Mouse (Mus musculus) kidney, postnatal 4 days (tissue): ENCODE data around the gene Slc29a3.
"Not testable (repeated sequence)": the region's sequence is repeated elsewhere in the genome, so short reads cannot be mapped to it uniquely, and the experiment has no call there.

Experiments
- DNase-seq, 2 experiments: peaks; one replicate each; pipeline ENCODE4 v3.0.0; 2021; ENCODE audit warnings: mixed read lengths in 2 of 2

The Slc29a3 gene

DNA sequence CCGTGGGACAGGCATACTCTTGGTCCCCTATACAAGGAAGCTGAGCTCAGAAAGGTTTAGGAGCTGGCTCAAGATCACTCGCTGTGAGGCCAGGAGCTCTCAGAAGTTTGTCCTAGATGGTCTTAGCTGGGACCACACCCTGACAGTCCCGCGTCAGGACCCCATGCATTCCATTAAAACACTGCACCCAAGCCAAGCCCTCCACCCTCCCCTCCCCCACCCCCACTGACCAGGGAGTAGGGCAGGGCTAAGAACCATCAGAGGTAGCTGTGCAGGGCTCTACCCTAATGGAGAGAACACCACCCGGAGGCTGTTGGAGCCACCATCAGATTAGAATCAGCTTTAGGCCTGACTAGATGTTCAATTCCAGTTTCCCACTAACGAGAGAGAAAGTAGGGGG, 28.1 kb downstream of the Slc29a3 start:
- no peak for DNase-seq

DNA sequence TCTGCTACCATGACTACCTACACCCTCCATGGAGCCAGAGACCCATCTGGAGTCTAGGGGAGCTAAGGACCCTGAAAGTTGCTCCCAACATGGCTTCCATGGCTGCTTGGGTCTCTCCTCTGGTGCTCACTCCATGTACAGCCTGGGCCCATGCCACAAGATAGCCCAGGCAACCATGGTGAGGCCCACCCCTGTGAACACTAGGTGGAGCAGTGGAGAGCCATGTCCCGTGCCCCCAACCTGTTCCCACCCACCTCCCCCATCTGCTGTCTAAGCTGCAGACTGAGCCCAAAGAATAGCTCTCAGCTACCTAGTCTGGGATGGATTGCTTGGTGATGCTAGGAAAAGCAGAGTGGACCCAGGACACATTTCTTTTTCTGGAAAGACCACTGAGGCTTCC, 29.2 kb downstream of the Slc29a3 start:
- DNase-seq: no peak

GRCm38 (mm10) chr10:60721640-60722039, 31.0 kb downstream of the Slc29a3 start:
- no peak for DNase-seq

DNA sequence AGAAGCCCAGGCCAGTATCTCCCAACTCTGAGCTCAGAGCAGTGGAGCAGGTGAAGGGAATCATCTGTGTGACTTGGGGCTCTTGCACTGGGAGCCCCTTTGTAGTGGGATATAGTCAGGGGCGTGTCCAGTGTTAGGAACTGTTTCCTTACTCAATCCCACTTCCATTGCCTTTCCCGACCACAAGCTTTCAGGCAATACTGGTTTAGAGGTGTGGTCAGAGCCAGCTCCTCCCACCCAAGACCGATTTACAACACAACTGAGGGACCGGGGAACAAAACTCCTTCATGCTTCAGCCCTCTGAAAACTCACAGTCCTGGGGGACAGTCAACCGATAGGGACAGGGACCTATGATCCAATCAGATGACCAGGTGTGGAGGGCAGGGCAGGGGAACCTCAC, 32.1 kb downstream of the Slc29a3 start:
- DNase-seq: no peak

DNA sequence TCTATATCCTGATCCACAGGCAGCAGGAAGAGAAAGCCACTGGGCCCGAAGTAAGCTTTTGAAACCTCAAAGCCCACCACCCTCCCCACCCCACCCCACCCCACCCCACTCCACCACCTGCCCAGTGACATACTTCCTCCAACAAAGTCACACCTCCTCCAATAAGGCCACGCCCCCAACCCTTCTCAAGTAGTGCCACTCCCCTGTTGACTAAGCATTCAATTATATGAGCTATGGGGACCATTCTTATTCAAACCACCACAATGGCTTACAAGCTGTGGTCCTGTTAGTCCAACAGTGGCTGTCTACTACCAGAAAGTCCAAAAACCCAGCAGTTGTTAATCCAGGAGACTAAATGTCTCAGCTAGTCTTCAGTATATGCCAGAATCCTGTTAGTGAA, 34.1 kb downstream of the Slc29a3 start:
- DNase-seq: no peak

GRCm38 (mm10) chr10:60716449-60716848, 36.1 kb downstream of the Slc29a3 start:
- no peak for DNase-seq

DNA sequence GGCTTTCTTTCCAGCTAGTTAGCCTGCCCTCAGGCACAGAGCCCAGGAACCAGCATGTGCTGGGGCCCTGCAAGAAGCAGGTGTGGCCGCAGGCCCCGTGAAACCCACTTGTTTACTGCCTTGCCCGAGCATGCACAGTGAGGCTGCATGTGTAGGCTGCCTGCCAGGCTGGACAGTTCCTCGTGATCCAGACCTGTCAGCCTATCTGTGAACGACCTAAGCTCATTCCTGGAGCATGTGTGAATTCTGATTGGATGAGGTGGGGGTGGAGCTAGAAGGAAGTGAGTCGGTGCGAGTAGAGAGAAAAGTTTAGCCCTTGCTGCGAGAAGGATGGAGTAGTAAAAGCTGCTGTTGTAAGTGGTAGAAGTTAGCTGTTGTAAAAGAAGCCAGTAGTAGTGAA, 40.3 kb downstream of the Slc29a3 start:
- DNase-seq: not testable (repeated sequence)

- DNase-seq: peak; percentile 17 to 58
Observed at GRCm38 (mm10) chr10:60708837-60709236, 43.8 kb downstream of the Slc29a3 start.

GRCm38 (mm10) chr10:60706268-60706667, 46.3 kb downstream of the Slc29a3 start:
- DNase-seq: no peak

- no peak for DNase-seq
Observed at GRCm38 (mm10) chr10:60705134-60705533, 47.5 kb downstream of the Slc29a3 start.

DNA sequence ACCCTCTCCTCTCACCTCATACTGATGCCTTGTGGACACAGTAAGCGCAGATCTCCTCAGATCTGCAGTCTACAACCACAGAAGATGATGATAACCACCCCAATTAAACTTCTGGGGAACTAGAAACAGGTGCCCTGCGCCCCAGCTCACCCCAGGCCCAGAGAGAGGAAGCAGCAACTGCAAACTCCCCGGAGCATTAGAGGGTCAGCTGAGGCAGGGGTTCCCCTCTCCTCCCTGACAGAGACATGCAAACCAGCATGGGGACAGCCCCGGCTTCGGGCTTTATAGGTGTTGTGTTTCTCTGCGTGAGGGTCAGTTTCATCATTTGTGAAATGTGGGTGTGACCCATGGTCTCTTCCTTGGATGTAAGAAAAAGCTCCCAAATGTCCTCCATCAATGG, 54.8 kb downstream of the Slc29a3 start:
- DNase-seq: no peak

DNA sequence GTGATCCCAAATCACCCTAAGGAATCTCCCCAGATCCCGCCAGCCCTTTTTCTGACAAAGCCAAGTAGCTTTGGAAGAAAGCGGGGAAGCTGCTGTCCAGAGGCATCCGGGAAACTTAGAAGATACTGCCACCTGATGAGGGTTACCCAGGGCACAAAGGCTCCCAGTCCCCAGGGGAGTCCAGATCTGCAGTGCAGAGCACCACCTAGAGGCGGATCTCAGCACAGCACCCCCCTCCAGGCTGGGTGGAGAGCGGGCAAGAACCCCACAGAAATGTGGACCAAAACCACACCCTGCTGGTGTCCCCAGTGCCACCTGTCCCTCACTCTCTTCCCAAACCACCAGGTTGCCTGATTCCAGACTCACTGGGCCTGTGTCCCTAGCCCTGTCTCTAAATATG, 55.6 kb downstream of the Slc29a3 start:
- DNase-seq: peak; percentile 77 to 80

DNA sequence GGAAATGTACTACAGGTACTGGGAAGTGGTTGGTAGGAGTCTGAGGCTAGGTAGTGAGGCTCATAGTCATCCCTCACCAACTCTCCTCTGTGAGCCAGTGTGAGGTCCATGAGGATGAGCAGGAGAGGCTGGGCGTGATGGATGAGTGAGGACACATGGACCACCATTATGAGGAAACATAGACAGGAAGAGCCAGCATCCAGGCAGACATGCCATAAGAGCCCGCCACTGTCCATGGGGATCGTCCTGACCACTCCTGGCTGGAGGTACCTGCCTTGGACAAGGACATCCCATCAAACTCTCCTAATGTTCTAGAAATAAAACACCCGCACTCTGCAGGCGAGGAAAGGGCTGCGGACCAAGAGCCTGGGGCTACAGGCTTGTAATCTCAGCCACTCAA, 56.2 kb downstream of the Slc29a3 start, which contains the start of gene Cdh23:
Gene Cdh23 (minus strand): TSS at position 101 of the 400 bp plus-strand sequence.
- DNase-seq: no peak

GRCm38 (mm10) chr10:60691671-60692390, 60.8 kb downstream of the Slc29a3 start:
- DNase-seq: no peak

DNA sequence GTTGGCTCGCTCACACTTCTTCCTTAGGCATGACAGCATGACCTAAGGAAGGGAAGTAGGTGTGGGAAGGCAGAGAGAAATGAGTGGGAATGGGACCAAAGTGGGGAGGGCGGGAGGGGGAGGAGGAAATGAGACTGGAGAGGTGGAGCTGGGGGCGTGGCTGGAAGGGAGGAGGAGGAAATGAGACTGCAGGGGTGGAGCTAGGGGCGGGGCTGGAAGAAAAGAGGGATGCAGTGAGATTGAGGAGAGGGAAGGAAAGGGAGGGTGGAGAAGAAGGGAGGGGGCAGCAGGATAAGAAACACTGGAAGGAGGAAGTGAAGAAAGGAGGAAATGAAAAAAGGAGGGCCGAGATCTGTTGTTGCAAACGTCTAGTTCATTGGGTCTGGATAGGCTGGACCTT, 61.6 kb downstream of the Slc29a3 start:
- peak; percentile 48 to 52 for DNase-seq

DNA sequence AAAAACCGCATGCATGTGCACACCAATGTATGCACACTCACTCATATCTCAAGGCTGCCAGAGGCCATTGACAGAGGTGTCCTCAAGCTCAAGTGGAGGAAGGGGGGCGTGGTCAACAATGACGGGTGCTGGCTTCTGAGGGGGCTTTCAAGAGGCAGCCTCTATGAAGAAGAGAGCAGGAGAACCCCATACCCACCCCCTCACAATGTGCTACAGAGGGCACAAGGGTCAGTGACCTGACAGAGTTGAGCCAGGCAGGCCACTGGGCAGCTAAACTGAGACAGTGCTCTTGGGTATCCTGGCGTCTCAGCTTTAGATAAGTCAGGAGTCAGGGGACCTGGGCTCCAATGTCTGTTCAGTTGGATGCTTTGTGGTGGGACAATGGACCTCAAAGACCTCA, 63.2 kb downstream of the Slc29a3 start:
- no peak for DNase-seq

- DNase-seq: peak; percentile 72 to 80
Observed at GRCm38 (mm10) chr10:60687011-60687776, 65.4 kb downstream of the Slc29a3 start.

GRCm38 (mm10) chr10:60686641-60686975, 66.0 kb downstream of the Slc29a3 start:
- DNase-seq: peak; percentile 21 to 29

- DNase-seq: peak; percentile 20 to 37
Observed at GRCm38 (mm10) chr10:60685764-60686640, 66.6 kb downstream of the Slc29a3 start.

DNA sequence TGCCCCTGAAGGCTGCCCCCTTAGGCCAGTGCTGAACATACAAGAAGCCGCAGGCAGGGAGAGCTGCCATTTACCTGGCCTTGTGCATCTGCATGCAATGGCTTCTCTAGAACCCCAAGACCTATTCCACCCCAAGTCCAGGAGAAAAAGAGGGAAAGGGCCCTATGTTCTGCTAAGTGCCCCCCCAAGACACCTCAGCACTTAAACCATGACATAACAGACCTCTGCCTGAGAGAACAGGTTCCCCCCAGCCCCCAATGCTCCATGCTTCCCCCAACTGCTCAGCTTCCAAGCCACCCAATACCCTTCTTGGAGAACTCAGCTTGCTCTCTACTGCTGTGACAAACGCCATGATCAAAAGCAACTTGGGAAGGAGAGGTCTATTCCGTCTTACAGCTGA, 73.7 kb downstream of the Slc29a3 start:
- no peak for DNase-seq

GRCm38 (mm10) chr10:60677319-60677718, 75.3 kb downstream of the Slc29a3 start:
- DNase-seq: no peak

DNA sequence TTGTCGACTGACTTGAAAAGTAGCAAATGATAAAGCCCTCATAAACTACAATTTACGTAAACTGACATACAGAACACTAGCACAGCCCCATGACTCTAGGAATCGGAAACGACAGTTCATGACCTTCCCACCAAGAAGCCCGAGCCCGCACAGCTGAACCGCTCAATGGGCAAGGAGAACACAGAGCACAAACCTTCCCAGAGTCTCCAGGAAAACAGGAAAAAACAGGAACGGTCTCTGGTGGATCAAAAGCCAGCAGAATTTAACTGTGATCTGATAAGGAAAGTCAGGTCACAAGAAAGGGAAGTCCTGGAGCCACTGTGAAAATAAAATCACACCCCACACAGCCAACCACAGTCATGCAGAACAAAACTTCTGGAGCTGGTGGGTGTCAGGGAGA, 82.4 kb downstream of the Slc29a3 start:
- no peak for DNase-seq

DNA sequence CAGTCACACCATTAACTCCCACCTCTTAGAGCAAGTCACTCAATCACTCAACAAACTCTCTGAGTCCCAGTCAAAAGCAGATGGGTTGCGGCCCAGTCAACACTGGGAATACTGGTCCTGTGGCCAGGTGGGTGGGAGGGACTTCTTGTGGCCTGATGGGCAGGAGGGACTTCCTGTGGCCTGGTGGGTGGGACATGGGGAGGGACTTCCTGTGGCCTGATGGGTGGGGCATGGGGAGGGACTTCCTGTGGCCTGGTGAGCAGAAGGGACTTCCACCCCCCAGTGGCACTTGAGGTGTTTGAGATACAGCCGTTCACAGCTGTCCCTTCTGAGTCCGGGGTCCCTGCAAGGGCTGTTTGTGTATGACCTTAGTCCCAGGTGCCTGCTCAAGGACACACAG, 84.0 kb downstream of the Slc29a3 start:
- no peak for DNase-seq
